Mouse (Mus musculus): Measurements from ENCODE around the gene Pttg1. TPM values are rescaled to one million over a fixed set of nuclear protein-coding genes. Genes with fewer than 3 reads are reported as not detected.
A peak's percentile ranks its signal among the peaks of the same experiment; 100 is the strongest.

The Pttg1 gene
- polyA plus RNA-seq, 1 experiment from 2014 or later: 104 TPM

DNA sequence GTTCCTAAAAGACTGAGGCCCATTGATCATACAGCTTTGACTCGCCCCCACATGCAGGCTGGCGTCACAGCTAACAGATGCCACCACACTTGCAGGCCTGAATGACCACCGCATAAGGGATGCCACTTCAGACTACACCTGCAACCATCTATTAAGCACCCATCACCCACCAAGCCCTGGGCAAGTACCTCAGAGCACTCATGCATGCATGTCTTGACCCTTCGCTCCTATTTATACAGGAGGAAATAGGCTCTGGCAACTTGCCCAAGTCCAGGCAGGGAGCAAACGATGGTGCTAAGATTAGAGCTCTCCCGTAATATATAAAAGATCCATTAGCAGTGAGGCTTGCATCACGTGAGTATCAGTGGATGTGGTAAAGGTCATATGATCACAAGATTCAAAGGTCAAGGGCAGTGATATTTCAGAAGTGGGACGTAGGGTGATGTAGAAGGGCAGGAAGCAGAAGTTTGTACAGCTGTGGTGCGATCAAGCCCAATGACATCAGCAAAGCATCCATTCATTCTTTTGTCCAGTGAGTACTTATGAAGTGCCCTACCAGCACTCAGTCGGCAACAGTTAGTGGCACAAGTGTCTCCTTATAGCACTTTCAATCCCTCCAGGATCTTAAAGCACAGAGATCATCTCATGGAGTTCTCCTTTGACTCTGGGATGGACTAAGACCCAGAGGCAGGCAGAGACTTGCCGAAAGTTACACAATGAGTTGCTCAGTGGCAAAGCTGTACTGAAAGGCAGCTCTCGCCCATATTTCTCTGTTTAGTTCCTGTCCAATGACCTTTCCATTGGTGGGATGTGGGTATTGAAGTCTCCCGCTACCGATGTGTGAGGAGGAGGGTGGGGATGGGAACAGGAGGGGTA, 30.7 kb downstream of the Pttg1 start:
- no peak overlapping the region for H3K4me3 ChIP-seq (ENCODE audit: inconsistent target)
- WGBS (ENCODE audit: missing documents): 60% methylated on average over 14 of the region's 14 CpGs
- no peak overlapping the region for H3K27ac ChIP-seq
- H3K36me3 ChIP-seq (ENCODE audit: inconsistent target): no peaks in the 10 kb centered on the region
- H3K79me2 ChIP-seq (ENCODE audit: inconsistent target): no peaks in the 10 kb centered on the region

DNA sequence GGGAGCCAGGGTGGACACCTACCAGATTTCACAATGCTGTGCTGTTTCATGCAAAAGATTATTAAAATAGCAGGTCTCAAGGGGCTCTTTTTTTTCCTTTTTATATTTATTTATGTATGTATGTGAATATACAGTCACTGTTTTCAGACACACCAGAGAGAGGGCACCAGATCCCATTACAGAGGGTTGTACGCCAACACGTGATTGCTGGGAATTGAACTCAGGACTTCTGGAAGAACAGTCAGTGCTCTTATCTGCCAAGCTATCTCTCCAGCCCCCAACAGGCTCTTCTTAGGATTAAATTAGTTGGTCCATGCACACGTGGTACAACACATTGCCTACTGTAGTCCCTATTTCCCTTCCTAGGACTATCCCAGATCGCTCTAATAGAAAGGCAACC, 32.7 kb downstream of the Pttg1 start:
- Histone ChIP-seq H3K4me3 (ENCODE audit: inconsistent target) (no peak overlapping the region), H3K27ac (no peak overlapping the region), H3K79me2 (ENCODE audit: inconsistent target) (no peaks in the 10 kb centered on the region), H3K36me3 (ENCODE audit: inconsistent target) (no peaks in the 10 kb centered on the region)
- whole genome bisulfite sequencing (ENCODE audit: missing documents): 94% methylated on average over 4 of the region's 4 CpGs

DNA sequence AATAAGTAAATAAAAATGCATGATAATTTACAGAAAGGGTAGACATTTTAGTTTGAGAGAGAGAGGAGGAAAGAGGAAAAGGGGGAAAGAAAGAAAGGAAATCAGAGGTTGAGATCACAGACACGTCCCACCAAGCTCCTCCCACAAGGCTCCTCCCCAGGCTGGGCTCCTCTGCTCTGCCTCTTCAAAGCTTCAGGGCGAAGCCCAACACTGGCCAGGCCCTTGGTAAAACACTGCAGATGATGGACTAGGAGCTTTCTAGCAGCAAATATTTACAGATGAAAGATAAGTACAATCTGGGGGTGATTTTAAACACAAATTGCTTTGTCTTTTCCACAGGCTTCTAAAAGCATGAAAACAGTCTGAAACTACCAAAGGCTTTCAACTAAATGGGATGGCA, 33.3 kb downstream of the Pttg1 start:
- no peak overlapping the region for H3K27ac ChIP-seq

GRCm38 (mm10) chr11:43389118-43389517, 36.9 kb downstream of the Pttg1 start:
- peaks cover 8% of the 10 kb centered on the region for H3K79me2 ChIP-seq (ENCODE audit: inconsistent target)
- 92% methylated on average over 7 of the region's 7 CpGs for WGBS (ENCODE audit: missing documents)
- H3K4me3 ChIP-seq (ENCODE audit: inconsistent target): no peak overlapping the region
- H3K36me3 ChIP-seq (ENCODE audit: inconsistent target): no peaks in the 10 kb centered on the region
- no peak overlapping the region for H3K27ac ChIP-seq

More for the DNA sequence above, 33.3 kb downstream of the Pttg1 start:
- Histone ChIP-seq H3K4me3 (ENCODE audit: inconsistent target) (no peak overlapping the region), H3K79me2 (ENCODE audit: inconsistent target) (no peaks in the 10 kb centered on the region), H3K36me3 (ENCODE audit: inconsistent target) (no peaks in the 10 kb centered on the region)
- WGBS (ENCODE audit: missing documents): 66% methylated on average over 2 of the region's 2 CpGs

- Histone ChIP-seq H3K36me3 (ENCODE audit: inconsistent target) (no peaks in the 10 kb centered on the region), H3K4me3 (ENCODE audit: inconsistent target) (no peak overlapping the region), H3K27ac (no peak overlapping the region), H3K79me2 (ENCODE audit: inconsistent target) (peaks cover 15% of the 10 kb centered on the region)
- 87% methylated on average over 21 of the region's 21 CpGs for WGBS (ENCODE audit: missing documents)
Observed at GRCm38 (mm10) chr11:43388122-43389097, 37.6 kb downstream of the Pttg1 start.

DNA sequence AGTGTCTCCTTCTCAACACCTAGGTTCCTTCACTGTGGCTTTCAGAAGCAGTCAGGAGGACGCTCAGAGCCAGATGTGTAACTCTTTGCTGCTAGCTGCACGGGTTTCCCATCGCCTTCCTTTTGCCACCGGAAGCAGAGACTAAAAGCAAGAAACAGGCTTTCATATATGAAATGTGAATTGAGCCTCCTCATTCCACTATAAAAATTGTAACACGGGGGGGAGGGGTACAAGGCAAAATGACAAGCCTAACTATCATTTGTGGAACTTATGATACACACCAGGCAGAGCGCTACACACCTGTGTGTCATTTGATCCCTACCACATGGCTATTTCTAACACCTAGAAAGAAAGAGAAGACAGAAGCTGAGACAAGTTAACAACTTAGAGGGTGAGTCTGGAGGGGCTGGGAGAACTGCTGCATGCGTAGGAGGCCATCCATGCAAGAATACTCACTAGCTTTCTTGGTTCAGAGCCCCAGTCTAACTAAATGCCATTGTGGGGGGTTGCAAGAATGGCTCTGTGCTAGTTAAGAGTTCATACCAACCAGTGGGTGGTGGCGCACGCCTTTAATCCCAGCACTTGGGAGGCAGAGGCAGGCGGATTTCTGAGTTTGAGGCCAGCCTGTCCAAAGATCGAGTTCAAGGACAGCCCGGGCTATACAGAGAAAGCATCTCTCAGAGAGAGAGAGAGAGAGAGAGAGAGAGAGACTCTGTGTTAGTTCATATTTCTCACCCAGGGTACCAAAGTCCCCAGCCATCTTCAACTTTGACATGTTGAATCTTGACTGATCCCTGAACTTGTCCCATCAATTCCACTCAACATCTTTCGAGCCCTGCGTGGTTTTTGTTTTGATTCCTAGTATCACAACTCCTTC, 38.8 kb downstream of the Pttg1 start:
- 91% methylated on average over 14 of the region's 14 CpGs for WGBS (ENCODE audit: missing documents)
- Histone ChIP-seq H3K79me2 (ENCODE audit: inconsistent target) (peaks cover 27% of the 10 kb centered on the region), H3K27ac (no peak overlapping the region)

DNA sequence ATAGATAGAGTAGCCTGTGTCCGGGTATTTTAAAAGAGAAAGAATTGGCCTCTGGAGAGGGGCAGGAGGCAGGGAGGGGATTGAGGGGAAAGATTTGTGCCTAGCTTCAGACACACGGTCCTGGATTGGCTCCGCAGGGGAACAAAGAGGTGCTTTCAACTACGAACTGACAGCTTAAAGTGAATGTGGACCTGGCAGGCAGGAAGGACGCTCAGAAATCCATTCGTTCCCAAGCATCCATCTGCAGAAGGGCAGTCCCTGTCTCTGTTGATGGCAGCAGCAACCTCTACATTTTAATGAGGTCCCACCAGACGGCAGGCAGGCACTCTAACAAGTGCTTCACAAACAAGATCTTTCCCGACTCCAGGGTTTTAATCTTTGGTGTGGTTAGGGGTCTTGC, 40.3 kb downstream of the Pttg1 start:
- H3K27ac ChIP-seq: peak overlapping the region; percentile 96
- peak overlapping the region; percentile 37; the same call in 1 of the 2 replicates for H3K4me3 ChIP-seq (ENCODE audit: inconsistent target)
- peaks cover 42% of the 10 kb centered on the region for H3K79me2 ChIP-seq (ENCODE audit: inconsistent target)
- H3K36me3 ChIP-seq (ENCODE audit: inconsistent target): no peaks in the 10 kb centered on the region
- 37% methylated on average over 8 of the region's 8 CpGs for WGBS (ENCODE audit: missing documents)

More for the DNA sequence above, 38.8 kb downstream of the Pttg1 start:
- Histone ChIP-seq H3K36me3 (ENCODE audit: inconsistent target) (no peaks in the 10 kb centered on the region), H3K4me3 (ENCODE audit: inconsistent target) (no peak overlapping the region)

DNA sequence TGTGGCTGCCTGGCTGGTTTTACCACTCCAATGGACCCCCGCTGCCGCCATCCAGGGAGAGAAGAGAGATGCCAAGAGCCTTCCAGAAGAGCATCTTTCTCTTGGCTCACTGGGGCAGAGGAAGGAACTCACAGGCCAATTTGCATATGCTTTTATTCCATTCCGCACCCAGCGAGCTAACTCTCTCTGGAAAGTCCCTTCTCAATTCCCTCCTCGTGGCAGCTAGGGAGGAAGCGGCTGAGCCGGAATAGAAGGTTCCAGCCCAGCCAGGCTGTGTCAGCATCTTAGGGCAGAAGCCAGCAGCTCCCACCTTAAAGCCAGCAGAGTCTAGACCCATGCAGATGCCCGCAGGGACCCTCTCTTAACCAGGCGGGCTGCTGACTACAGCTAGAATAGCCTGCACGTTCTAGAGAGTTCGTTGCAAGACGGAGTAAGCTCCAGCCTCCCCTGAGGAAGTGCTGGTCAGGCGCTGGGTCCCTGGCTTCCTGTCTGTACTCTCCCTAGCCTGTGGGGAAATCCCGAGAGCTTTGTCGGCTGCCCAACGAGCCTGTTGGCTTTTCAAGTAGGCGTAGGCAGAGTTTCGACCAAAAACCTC, 40.9 kb downstream of the Pttg1 start:
- H3K27ac ChIP-seq: peak overlapping the region; percentile 96

GRCm38 (mm10) chr11:43383581-43383980, 42.5 kb downstream of the Pttg1 start:
- no peaks in the 10 kb centered on the region for H3K36me3 ChIP-seq (ENCODE audit: inconsistent target)
- WGBS (ENCODE audit: missing documents): 100% methylated on average over 1 of the region's 2 CpGs
- H3K79me2 ChIP-seq (ENCODE audit: inconsistent target): peaks cover 61% of the 10 kb centered on the region
- peak overlapping the region; percentile 37 for H3K4me3 ChIP-seq (ENCODE audit: inconsistent target)
- H3K27ac ChIP-seq: 0 out of 2 replicates have a peak overlapping the region, but pooled peaks have one; percentile 96

More for the DNA sequence above, 40.9 kb downstream of the Pttg1 start:
- peaks cover 48% of the 10 kb centered on the region for H3K79me2 ChIP-seq (ENCODE audit: inconsistent target)
- no peaks in the 10 kb centered on the region for H3K36me3 ChIP-seq (ENCODE audit: inconsistent target)
- peak overlapping the region; percentile 37 for H3K4me3 ChIP-seq (ENCODE audit: inconsistent target)
- WGBS (ENCODE audit: missing documents): under 1% methylated on average over 18 of the region's 18 CpGs

DNA sequence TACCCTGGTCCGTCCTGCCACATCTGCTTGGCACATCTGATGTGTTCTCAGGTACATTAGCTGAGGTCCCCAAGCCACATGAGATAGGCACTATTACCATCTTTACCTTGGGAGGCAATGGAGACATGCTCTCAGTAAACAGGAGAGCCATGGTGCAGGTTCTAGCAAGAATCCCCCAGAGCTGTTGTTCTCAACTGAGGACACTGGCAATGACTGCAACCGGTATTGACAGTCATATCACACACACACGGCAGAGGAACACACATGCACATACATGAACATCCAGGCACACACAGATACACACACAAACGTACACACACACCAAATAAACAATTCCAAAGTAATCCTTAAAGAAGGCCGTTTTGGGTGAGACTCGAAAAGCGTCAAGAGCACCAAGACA, 45.1 kb downstream of the Pttg1 start:
- H3K4me3 ChIP-seq (ENCODE audit: inconsistent target): no peak overlapping the region
- no peak overlapping the region for H3K27ac ChIP-seq
- 0 out of 2 replicates have a peak, but pooled peaks cover 10% of the 10 kb centered on the region for H3K36me3 ChIP-seq (ENCODE audit: inconsistent target)
- H3K79me2 ChIP-seq (ENCODE audit: inconsistent target): peaks cover 88% of the 10 kb centered on the region
- 91% methylated on average over 6 of the region's 7 CpGs for WGBS (ENCODE audit: missing documents)

- Histone ChIP-seq H3K27ac (no peak overlapping the region), H3K79me2 (ENCODE audit: inconsistent target) (peaks cover 90% of the 10 kb centered on the region), H3K4me3 (ENCODE audit: inconsistent target) (no peak overlapping the region), H3K36me3 (ENCODE audit: inconsistent target) (peaks cover 10% of the 10 kb centered on the region; the same call in 1 of the 2 replicates)
- 91% methylated on average over 11 of the region's 11 CpGs for WGBS (ENCODE audit: missing documents)
Observed at GRCm38 (mm10) chr11:43379911-43380485, 46.1 kb downstream of the Pttg1 start.

- WGBS (ENCODE audit: missing documents): 96% methylated on average over 3 of the region's 3 CpGs
- peaks cover 85% of the 10 kb centered on the region for H3K79me2 ChIP-seq (ENCODE audit: inconsistent target)
- H3K27ac ChIP-seq: no peak overlapping the region
- H3K4me3 ChIP-seq (ENCODE audit: inconsistent target): no peak overlapping the region
- H3K36me3 ChIP-seq (ENCODE audit: inconsistent target): peaks cover 15% of the 10 kb centered on the region; the same call in 1 of the 2 replicates
Observed at GRCm38 (mm10) chr11:43379488-43379887, 46.6 kb downstream of the Pttg1 start.

Measured in macrophage (primary cell).